Mouse (Mus musculus) midbrain, embryonic 13.5 days (tissue): ENCODE measurements at regions not wholly inside any gene's neighbourhood (a gene's known extent, or its start where the extent isn't known, plus 50 kb on each side); places are given as distances from the start of the nearest gene placed in this dataset.

Source experiments
- ATAC-seq: fragments of 200-750 bp; cut with Nextera tagmentation; 2 replicates; pipeline ENCODE4 v1.8.0; 2017; ENCODE audit warnings: mild to moderate bottlenecking, moderate TSS enrichment, moderate library complexity
- H3K27ac ChIP-seq: fragments of 300-500 bp; sonication (generic); 2 replicates; pipeline ENCODE4 v1.5.1; 2015; ENCODE audit warnings: inconsistent platforms, mild to moderate bottlenecking, moderate library complexity
- H3K27me3 ChIP-seq: fragments of 300-500 bp; sonication (generic); 2 replicates; pipeline ENCODE4 v1.6.1; 2015; ENCODE audit warnings: mild to moderate bottlenecking, inconsistent platforms
- H3K36me3 ChIP-seq: fragments of 300-500 bp; sonication (generic); 2 replicates; pipeline ENCODE4 v1.6.1; 2015; ENCODE audit warnings: mild to moderate bottlenecking, inconsistent platforms
- H3K4me1 ChIP-seq: fragments of 300-500 bp; sonication (generic); replicated peaks from 2 replicates; pipeline ENCODE4 v1.6.1; 2015; ENCODE audit warnings: inconsistent platforms
- H3K4me2 ChIP-seq: fragments of 300-500 bp; sonication (generic); replicated peaks from 2 replicates; pipeline ENCODE4 v1.6.1; 2015; ENCODE audit warnings: moderate library complexity, mild to moderate bottlenecking, inconsistent platforms
- H3K4me3 ChIP-seq: fragments of 300-500 bp; sonication (generic); replicated peaks from 2 replicates; pipeline ENCODE4 v1.5.1; 2015; ENCODE audit warnings: mild to moderate bottlenecking, inconsistent platforms
- H3K9ac ChIP-seq: fragments of 300-500 bp; sonication (generic); replicated peaks from 2 replicates; pipeline ENCODE4 v1.6.1; 2015; ENCODE audit warnings: mild to moderate bottlenecking, inconsistent platforms
- H3K9me3 ChIP-seq: fragments of 300-500 bp; sonication (generic); 2 replicates; pipeline ENCODE4 v1.6.1; 2016; ENCODE audit warnings: mild to moderate bottlenecking, inconsistent platforms
- WGBS: fragments of 180-500 bp; shearing (Covaris S2); methylation state at CpG from one replicate; pipeline ENCODE4 v1.1.7; 2015; 5-methylcytosine and 5-hydroxymethylcytosine counted together

DNA sequence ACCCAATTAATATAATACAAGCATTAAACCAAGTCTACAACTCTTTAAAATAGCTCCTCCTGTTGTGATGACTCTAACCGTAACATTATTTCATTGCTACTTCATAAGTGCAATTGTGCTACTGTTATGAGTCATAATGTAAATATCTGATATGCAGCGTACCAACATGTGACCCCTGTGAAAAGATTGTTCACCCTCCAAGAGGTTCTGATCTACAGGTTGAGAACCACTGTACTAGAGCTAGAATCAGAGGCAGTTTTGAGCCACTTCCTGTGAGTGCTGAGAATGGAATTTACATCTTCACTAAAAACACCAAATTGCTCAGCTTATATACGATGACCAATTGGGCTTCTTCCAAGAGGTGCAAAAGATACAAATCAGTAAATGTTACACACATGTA, 504.4 kb upstream of the Syt1 start:
- Histone ChIP-seq H3K4me3 (no peak overlapping the region), H3K9ac (no peak overlapping the region), H3K27ac (no peak overlapping the region), H3K27me3 (no peaks in the 10 kb centered on the region), H3K4me2 (no peak overlapping the region), H3K9me3 (no peaks in the 10 kb centered on the region), H3K4me1 (no peaks in the 10 kb centered on the region), H3K36me3 (no peaks in the 10 kb centered on the region)
- 91% methylated on average over 3 of the region's 3 CpGs for WGBS
- no peak for ATAC-seq

DNA sequence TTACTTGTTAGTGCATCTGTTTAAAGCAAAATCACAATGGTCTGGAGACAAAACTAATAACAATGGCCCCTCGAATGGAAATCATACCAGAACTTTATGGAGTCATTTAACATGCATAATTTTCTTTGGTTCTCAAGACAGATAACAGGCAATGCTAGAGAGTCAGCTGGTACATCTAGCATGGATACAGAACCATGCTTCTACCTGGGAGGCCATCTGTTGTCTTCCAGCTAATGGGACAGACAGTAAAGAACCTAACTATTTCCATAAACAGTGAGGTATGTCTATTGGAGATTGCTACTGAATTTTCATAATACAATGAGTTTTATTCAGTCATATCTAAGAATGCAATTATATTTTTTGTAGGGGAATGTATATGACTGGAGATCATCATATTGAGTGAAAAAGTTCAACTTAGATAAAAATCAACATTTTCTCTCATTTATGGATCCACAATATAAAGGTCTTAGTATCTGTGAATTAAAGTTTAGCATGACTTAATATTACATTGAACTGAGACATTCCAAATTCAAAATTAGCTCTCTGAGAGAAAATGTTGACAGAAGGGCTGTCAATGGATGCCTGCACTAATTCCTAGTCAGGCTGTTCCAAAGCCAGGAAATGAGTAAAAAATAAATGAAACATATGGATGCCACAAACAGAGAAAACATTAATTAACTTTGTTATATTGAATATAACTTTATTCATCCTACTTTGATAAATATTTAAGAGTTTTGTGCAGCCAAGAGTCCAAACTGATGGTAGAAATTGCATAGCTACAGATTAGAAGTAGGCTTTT, 500.3 kb upstream of the Syt1 start:
- Histone ChIP-seq H3K4me1 (no peaks in the 10 kb centered on the region), H3K4me2 (no peak overlapping the region), H3K9ac (no peak overlapping the region), H3K27ac (no peak overlapping the region), H3K36me3 (no peaks in the 10 kb centered on the region), H3K4me3 (no peak overlapping the region), H3K27me3 (no peaks in the 10 kb centered on the region), H3K9me3 (no peaks in the 10 kb centered on the region)
- 72% methylated on average over 1 of the region's 1 CpGs for WGBS
- no peak for ATAC-seq

DNA sequence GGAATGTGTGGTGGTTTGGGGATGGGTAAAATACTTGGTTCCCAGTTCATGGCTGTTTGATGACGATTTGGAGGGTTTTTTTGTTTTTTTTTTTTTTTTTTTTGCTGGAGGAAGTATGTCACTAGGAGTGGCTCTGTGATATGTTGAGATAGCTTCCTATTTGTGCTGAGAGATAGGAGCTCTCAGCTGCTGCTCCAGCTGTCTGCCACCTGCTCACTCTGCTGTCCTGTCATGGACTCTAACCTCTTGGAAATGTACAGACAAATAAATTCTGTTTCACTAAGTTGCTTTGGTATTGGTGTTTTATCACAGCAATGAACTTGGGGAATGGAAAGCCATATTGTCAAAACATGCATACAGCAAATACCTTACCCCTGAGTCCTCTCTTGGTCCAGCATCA, 497.8 kb upstream of the Syt1 start:
- no peaks in the 10 kb centered on the region for H3K36me3 ChIP-seq
- H3K4me2 ChIP-seq = no peak overlapping the region
- H3K9me3 ChIP-seq = no peaks in the 10 kb centered on the region
- H3K4me1 ChIP-seq = no peaks in the 10 kb centered on the region
- H3K27ac ChIP-seq = no peak overlapping the region
- no peak overlapping the region for H3K9ac ChIP-seq
- H3K4me3 ChIP-seq = no peak overlapping the region
- 85% methylated on average over 1 of the region's 1 CpGs for WGBS
- no peak for ATAC-seq
- no peaks in the 10 kb centered on the region for H3K27me3 ChIP-seq

DNA sequence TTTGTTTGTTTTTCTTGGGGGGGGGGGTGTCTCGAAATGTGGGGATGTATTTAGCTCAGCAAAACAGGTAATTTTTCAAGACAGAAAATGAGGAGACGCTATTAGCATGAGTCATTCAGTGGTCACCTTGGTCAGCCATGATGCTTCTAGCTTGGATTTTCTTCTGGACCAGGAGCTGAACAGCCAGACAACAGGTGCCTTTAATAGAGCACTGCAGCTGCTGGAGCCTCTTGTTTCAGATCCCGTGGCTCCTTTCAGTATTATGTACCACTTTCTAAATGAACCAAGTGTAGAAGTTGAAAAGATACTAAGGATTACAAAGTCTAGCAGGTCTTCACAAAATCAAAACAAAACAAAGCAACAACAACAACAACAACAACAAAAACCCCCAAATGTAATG, 496.4 kb upstream of the Syt1 start:
- Histone ChIP-seq H3K4me3 (no peak overlapping the region), H3K27ac (no peak overlapping the region), H3K36me3 (no peaks in the 10 kb centered on the region), H3K9me3 (no peaks in the 10 kb centered on the region; the same call in 1 of the 2 replicates), H3K9ac (no peak overlapping the region), H3K4me2 (no peak overlapping the region), H3K4me1 (no peaks in the 10 kb centered on the region), H3K27me3 (no peaks in the 10 kb centered on the region)
- WGBS = 71% methylated on average over 3 of the region's 3 CpGs
- ATAC-seq = no peak

DNA sequence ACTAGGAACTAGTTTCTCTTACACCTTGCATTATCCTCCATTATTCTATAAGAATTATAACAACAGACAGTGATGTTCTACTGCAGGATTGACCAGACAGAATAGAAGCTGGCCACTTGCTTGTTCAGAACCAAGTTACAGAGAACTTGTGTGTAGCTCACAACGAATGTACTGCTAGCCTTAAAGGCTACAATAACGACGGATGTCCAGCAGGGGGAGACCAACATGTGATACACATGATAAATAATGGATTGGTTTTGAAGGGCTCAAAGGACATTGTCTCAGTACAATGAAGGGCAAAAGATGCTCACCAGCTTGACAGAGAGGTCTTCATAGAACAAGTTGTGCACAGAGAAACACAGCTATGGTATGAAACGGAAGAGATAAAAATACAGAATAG, 493.9 kb upstream of the Syt1 start:
- H3K36me3 ChIP-seq = no peaks in the 10 kb centered on the region
- no peak overlapping the region for H3K9ac ChIP-seq
- 61% methylated on average over 4 of the region's 4 CpGs for WGBS
- H3K9me3 ChIP-seq = no peaks in the 10 kb centered on the region; the same call in 1 of the 2 replicates
- H3K4me1 ChIP-seq = no peaks in the 10 kb centered on the region
- no peaks in the 10 kb centered on the region for H3K27me3 ChIP-seq
- no peak overlapping the region for H3K4me2 ChIP-seq
- ATAC-seq = no peak
- H3K27ac ChIP-seq = no peak overlapping the region
- no peak overlapping the region for H3K4me3 ChIP-seq

DNA sequence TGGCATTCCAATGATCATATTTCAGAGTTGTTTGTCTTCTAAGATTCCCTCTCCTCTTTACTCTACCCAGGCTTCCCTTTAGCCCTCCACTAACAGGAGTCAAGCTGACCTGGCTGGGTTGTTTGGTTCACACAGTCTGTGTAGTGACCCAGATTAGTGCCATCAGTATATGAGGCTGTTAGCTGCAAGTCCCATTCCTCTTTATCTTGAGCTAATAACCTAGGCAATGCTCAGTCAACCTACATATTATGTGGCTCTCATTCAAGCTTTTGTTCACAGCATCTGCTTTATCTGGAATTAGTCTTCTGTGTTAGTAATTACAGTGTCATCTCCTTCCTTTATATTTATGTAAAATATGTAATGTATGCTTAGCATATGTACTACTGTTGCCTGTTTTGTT, 490.1 kb upstream of the Syt1 start:
- no peaks in the 10 kb centered on the region for H3K36me3 ChIP-seq
- no peaks in the 10 kb centered on the region for H3K27me3 ChIP-seq
- ATAC-seq = no peak
- H3K4me2 ChIP-seq = no peak overlapping the region
- H3K9me3 ChIP-seq = no peaks in the 10 kb centered on the region; the same call in 1 of the 2 replicates
- no peaks in the 10 kb centered on the region for H3K4me1 ChIP-seq
- H3K9ac ChIP-seq = no peak overlapping the region
- H3K4me3 ChIP-seq = no peak overlapping the region
- no peak overlapping the region for H3K27ac ChIP-seq

DNA sequence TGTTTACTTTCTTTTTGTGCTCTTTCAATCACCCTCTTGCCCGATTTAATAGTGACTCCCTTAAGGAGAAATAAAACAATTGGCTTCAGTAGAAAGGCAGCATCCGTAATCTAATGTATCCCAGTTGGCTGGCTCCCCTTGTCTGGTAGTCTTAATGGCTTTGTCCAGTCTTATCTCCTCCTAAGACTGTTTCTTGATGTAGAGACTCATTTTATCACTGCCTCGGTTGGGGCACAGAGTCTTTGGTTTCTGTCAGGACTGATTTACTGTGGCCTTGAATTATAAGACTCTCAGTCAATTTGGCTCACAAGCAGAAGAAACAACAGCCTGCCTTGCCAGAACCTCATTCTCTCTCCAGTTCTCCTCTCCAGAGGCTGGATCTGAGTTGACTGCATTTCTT, 487.5 kb upstream of the Syt1 start:
- no peaks in the 10 kb centered on the region for H3K4me1 ChIP-seq
- no peak overlapping the region for H3K27ac ChIP-seq
- H3K9ac ChIP-seq = no peak overlapping the region
- WGBS = 73% methylated on average over 3 of the region's 3 CpGs
- H3K27me3 ChIP-seq = no peaks in the 10 kb centered on the region
- no peaks in the 10 kb centered on the region for H3K36me3 ChIP-seq
- H3K9me3 ChIP-seq = no peaks in the 10 kb centered on the region; the same call in 1 of the 2 replicates
- no peak for ATAC-seq
- H3K4me3 ChIP-seq = no peak overlapping the region
- no peak overlapping the region for H3K4me2 ChIP-seq

DNA sequence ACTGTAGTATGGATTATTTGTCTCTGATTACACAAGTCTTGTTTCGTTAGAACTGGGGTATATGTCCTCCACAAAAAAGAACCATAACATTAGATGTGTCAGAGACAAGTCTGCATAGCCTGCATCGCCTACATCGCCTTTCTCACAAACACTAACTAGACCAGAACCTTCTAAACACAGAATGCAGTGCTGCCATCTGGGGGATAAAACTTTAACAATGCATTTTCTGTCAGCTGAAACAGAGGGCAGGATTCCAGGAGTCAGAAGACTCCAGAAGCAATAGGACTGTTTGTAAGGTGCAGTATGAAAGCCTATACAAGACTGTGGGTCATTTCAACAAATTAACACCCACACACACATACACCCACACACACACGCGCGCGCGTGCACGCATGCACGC, 485.4 kb upstream of the Syt1 start:
- H3K36me3 ChIP-seq = no peaks in the 10 kb centered on the region
- no peak overlapping the region for H3K4me2 ChIP-seq
- no peaks in the 10 kb centered on the region for H3K4me1 ChIP-seq
- no peak overlapping the region for H3K9ac ChIP-seq
- WGBS = 83% methylated on average over 10 of the region's 10 CpGs
- H3K27ac ChIP-seq = no peak overlapping the region
- no peaks in the 10 kb centered on the region for H3K9me3 ChIP-seq
- H3K27me3 ChIP-seq = no peaks in the 10 kb centered on the region
- ATAC-seq = peak; percentile 40; the same call in 1 of the 2 replicates
- no peak overlapping the region for H3K4me3 ChIP-seq

DNA sequence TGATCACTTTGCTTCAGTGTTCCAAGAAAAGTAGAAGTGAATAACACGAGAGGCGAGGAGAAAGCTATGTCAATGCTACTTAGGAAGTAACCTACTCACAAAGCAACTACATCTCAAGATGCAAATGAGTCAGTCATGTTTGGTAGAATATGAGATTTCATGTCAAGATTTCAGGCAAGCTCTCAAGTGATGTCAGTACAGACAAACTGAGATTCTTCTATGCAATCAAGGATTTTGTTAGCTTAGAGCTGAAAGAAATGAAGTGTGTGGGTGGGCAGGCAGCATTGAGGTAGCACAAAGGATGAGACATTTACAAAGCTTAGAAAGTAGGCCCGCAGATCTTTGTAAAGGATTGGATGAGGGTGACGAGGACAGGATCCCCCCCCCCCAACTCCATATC, 480.0 kb upstream of the Syt1 start:
- 73% methylated on average over 4 of the region's 4 CpGs for WGBS
- no peak for ATAC-seq
- Histone ChIP-seq H3K36me3 (no peaks in the 10 kb centered on the region), H3K4me1 (no peaks in the 10 kb centered on the region), H3K4me3 (no peak overlapping the region), H3K4me2 (no peak overlapping the region), H3K27me3 (no peaks in the 10 kb centered on the region), H3K27ac (no peak overlapping the region), H3K9ac (no peak overlapping the region), H3K9me3 (no peaks in the 10 kb centered on the region)

DNA sequence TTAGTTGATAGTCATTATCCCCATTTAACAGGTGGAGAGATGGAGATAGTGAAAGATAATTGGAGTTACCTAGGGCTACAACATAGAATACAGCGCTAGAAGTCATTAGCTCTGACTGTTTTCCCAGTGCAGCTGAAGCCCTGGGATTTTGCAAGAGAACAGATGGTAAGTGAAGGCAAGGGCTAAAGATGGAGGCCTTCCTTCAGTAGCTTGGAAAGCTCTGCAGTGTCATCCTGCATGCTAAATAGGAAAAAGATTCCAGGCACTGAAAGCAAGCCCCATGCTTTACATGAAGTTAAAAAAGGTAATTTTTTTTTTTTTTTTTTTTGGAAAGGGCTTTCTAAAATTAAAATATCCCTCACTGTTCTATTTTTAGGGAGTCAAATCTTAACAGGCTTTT, 477.2 kb upstream of the Syt1 start:
- H3K27ac ChIP-seq = no peak overlapping the region
- H3K27me3 ChIP-seq = no peaks in the 10 kb centered on the region
- 85% methylated on average over 1 of the region's 1 CpGs for WGBS
- no peak overlapping the region for H3K4me3 ChIP-seq
- H3K9me3 ChIP-seq = no peaks in the 10 kb centered on the region
- H3K4me1 ChIP-seq = no peaks in the 10 kb centered on the region
- no peak overlapping the region for H3K9ac ChIP-seq
- H3K4me2 ChIP-seq = no peak overlapping the region
- ATAC-seq = no peak
- no peaks in the 10 kb centered on the region for H3K36me3 ChIP-seq

DNA sequence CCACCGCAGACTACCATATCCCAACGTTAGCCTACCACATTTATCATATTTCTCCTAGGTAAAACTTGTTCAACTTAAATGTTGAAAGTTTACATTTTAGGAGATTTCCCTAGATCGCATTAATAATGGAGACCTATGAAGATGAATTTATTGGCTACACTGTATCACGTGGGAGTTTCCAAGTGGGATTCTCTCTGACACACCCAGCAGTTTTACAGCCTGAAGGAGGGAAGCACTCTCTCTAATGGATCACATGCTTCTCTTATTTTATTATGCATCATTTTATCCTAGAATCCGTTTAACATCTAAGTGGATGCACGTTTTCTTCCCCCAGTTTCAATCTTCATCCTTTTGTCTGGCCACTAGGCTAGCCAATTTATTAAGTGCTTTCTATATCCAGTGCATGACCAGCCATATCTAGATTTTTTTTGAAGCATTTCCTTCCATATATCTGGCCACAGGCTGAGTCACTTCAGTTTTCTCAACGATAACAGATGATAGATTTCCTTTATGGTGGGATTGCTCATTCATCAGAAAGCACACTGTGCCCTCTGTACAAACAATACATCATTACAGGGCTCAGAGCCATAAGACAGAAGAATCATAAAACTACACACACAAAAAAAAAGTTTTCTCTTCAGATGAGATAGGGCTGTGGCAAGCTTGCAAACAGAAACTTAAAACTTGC, 476.3 kb upstream of the Syt1 start:
- H3K36me3 ChIP-seq = no peaks in the 10 kb centered on the region
- no peak overlapping the region for H3K27ac ChIP-seq
- no peak for ATAC-seq
- H3K9ac ChIP-seq = no peak overlapping the region
- H3K27me3 ChIP-seq = no peaks in the 10 kb centered on the region
- no peak overlapping the region for H3K4me2 ChIP-seq
- H3K9me3 ChIP-seq = no peaks in the 10 kb centered on the region
- 90% methylated on average over 7 of the region's 7 CpGs for WGBS
- H3K4me3 ChIP-seq = no peak overlapping the region
- no peaks in the 10 kb centered on the region for H3K4me1 ChIP-seq

DNA sequence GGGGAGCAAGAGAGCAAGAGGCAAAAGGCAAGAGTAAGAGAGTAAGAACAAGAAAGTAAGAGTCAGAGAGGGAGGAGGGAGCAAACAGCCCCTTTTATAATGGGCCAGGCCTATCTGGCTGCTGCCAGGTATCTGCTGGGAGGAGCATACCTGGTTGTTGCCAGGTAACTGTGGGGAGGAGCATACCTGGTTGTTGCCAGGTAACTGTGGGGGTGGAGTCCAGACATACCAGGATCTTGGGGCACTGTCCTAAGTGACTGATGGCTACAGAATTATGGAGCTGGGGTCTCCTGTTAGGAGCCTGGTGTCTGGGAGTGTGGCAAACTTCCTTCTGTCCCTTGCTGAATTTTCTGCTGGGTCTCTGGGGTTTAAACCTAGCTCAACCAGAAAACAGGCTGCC, 469.8 kb upstream of the Syt1 start:
- Histone ChIP-seq H3K9ac (no peak overlapping the region), H3K4me2 (no peak overlapping the region), H3K27ac (no peak overlapping the region), H3K4me3 (no peak overlapping the region), H3K9me3 (no peaks in the 10 kb centered on the region), H3K36me3 (no peaks in the 10 kb centered on the region), H3K27me3 (no peaks in the 10 kb centered on the region), H3K4me1 (no peaks in the 10 kb centered on the region)
- ATAC-seq = no peak

DNA sequence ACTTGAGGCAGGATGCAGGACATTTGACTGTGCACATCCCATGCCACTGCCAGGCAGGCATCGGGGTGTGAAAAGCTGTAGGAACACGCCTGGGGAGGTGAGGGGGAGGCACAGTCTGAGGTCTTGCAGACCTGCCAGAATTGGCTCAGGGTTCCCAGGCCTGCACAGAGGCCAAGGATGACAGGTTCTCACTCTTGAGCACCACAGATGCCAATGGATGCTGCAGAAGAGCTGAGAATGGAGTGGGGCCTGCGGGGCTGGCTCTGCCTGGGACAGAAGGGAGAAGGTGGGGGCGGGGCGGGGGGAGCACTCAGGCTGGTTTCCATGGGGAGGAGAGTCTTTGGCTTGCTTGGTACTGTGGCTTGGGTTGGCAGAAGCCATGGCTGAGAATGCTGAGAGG, 469.2 kb upstream of the Syt1 start:
- H3K36me3 ChIP-seq = no peaks in the 10 kb centered on the region
- no peaks in the 10 kb centered on the region for H3K9me3 ChIP-seq
- 80% methylated on average over 5 of the region's 5 CpGs for WGBS
- no peak overlapping the region for H3K27ac ChIP-seq
- H3K9ac ChIP-seq = no peak overlapping the region
- H3K4me1 ChIP-seq = no peaks in the 10 kb centered on the region
- no peak overlapping the region for H3K4me2 ChIP-seq
- H3K27me3 ChIP-seq = no peaks in the 10 kb centered on the region
- no peak overlapping the region for H3K4me3 ChIP-seq
- no peak for ATAC-seq
